Mouse (Mus musculus) lung, postnatal 0 days (tissue): ENCODE measurements around the gene Rpl7a.

Experiments used
- CTCF ChIP-seq: IDR thresholded peaks from 2 replicates; pipeline ENCODE4 v1.5.1; 2016; ENCODE audit warnings: antibody characterized with exemption, mild to moderate bottlenecking
- EP300 ChIP-seq: IDR thresholded peaks from 2 replicates; pipeline ENCODE4 v1.6.1; 2016; ENCODE audit warnings: antibody characterized with exemption, mild to moderate bottlenecking, control low read depth

DNA sequence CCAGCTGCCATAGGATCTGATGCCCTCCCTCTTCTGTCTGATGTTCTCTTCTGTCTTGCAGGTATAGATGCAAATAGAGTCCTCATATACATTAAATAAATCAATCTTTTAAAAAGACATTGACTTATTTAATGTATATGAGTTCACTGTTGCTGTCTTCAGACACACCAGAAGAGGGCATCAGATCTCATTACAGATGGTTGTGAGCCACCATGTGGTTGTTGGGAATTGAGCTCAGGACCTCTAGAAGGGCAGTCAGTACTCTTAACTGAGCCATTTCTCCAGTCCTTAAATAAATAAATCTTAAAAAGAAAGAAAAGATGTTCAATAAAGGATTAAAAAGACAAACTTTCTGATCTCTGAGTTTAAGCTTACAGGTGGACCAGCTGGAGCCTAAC lies 1.2 kb upstream of the Rpl7a start:
- no peak for TF ChIP-seq EP300
- TF ChIP-seq CTCF = no peak
